Mouse (Mus musculus): ENCODE data around the gene Cenpa.
A peak's percentile ranks its signal among the peaks of the same experiment; 100 is the strongest.
"Not testable (repeated sequence)": the region's sequence is repeated elsewhere in the genome, so short reads cannot be mapped to it uniquely, and the experiment has no call there.

The Cenpa gene

GRCm38 (mm10) chr5:30647396-30647795 lies 19.2 kb upstream of the Cenpa start:
- DNase-seq (ENCODE audit: low spot score in 2 of 2), result no peak

- DNase-seq (ENCODE audit: low spot score in 2 of 2), result peak; percentile 94 to 95
Measured at GRCm38 (mm10) chr5:30647815-30648560, 18.6 kb upstream of the Cenpa start, which contains the start of gene Slc35f6. Gene Slc35f6 (plus strand): TSS chr5:30647933.

- DNase-seq (ENCODE audit: low spot score in 2 of 2), result no peak
Measured at GRCm38 (mm10) chr5:30649558-30649957, 17.0 kb upstream of the Cenpa start.

- no peak for DNase-seq (ENCODE audit: low spot score in 2 of 2)
Measured at GRCm38 (mm10) chr5:30650756-30651155, 15.8 kb upstream of the Cenpa start.

GRCm38 (mm10) chr5:30651554-30651953 lies 15.0 kb upstream of the Cenpa start:
- DNase-seq (ENCODE audit: low spot score in 2 of 2), result no peak

GRCm38 (mm10) chr5:30653246-30653645 lies 13.3 kb upstream of the Cenpa start:
- no peak for DNase-seq (ENCODE audit: low spot score in 2 of 2)

GRCm38 (mm10) chr5:30655042-30655441 lies 11.5 kb upstream of the Cenpa start:
- DNase-seq (ENCODE audit: low spot score in 2 of 2), result no peak

GRCm38 (mm10) chr5:30655526-30656195 lies 10.9 kb upstream of the Cenpa start:
- DNase-seq (ENCODE audit: low spot score in 2 of 2), result no peak

- no peak for DNase-seq (ENCODE audit: low spot score in 2 of 2)
Measured at GRCm38 (mm10) chr5:30659042-30659441, 7.5 kb upstream of the Cenpa start.

GRCm38 (mm10) chr5:30660278-30660677 lies 6.3 kb upstream of the Cenpa start:
- no peak for DNase-seq (ENCODE audit: low spot score in 2 of 2)

GRCm38 (mm10) chr5:30660813-30661212 lies 5.8 kb upstream of the Cenpa start:
- DNase-seq (ENCODE audit: low spot score in 2 of 2), result no peak

GRCm38 (mm10) chr5:30665360-30665759 lies 1.2 kb upstream of the Cenpa start:
- no peak for DNase-seq (ENCODE audit: low spot score in 2 of 2)

- peak; percentile 60 to 73 for DNase-seq (ENCODE audit: low spot score in 2 of 2)
Measured at GRCm38 (mm10) chr5:30665968-30666367, 609 bp upstream of the Cenpa start.

- DNase-seq (ENCODE audit: low spot score in 2 of 2), result no peak
Measured at GRCm38 (mm10) chr5:30667215-30667614, 638 bp downstream of the Cenpa start.

GRCm38 (mm10) chr5:30667686-30668085 lies 1.1 kb downstream of the Cenpa start:
- no peak for DNase-seq (ENCODE audit: low spot score in 2 of 2)

- DNase-seq (ENCODE audit: low spot score in 2 of 2), result no peak
Measured at GRCm38 (mm10) chr5:30668637-30669495, 2.3 kb downstream of the Cenpa start.

- no peak for DNase-seq (ENCODE audit: low spot score in 2 of 2)
Measured at GRCm38 (mm10) chr5:30669496-30669830, 2.9 kb downstream of the Cenpa start.

- no peak for DNase-seq (ENCODE audit: low spot score in 2 of 2)
Measured at GRCm38 (mm10) chr5:30670091-30670490, 3.5 kb downstream of the Cenpa start.

- no peak for DNase-seq (ENCODE audit: low spot score in 2 of 2)
Measured at GRCm38 (mm10) chr5:30674001-30674400, 7.4 kb downstream of the Cenpa start.

- no peak for DNase-seq (ENCODE audit: low spot score in 2 of 2)
Measured at GRCm38 (mm10) chr5:30676800-30677199, 10.2 kb downstream of the Cenpa start.

GRCm38 (mm10) chr5:30678069-30678468 lies 11.5 kb downstream of the Cenpa start:
- DNase-seq (ENCODE audit: low spot score in 2 of 2), result not testable (repeated sequence)

GRCm38 (mm10) chr5:30678722-30679296 lies 12.2 kb downstream of the Cenpa start:
- no peak for DNase-seq (ENCODE audit: low spot score in 2 of 2)

Data from right cerebral cortex, adult 2 months (tissue).